In genomic region chr19:11818199-11819142, GRCm38 (mm10) we compare ENCODE assay signal across 8 mouse cellular contexts. TPM values are rescaled to one million over a fixed set of nuclear protein-coding genes. Genes with fewer than 3 reads are reported as not detected.
DNase-seq lines count a peak whose midpoint lies in the region; ATAC-seq and TF ChIP-seq lines count a peak whose summit lies in the region.

No protein-coding gene starts in this region.

- no peaks in the 10 kb centered on the region for H3K9me3 ChIP-seq in intestine, embryonic 14.5 days (ENCODE audit: control insufficient read depth, low read length)
- H3K9me3 ChIP-seq in megakaryocyte, embryonic 14.5 days: peaks cover 4% of the 10 kb centered on the region; the same call in 1 of the 2 replicates

- TF ChIP-seq POLR2A in cortical plate, adult 2 months (IDR thresholded peaks at IDR 0.05; ENCODE audit: extremely low read depth, insufficient read depth, low read length): no peak

- no peak for TF ChIP-seq CTCF in cortical plate, adult 2 months (IDR thresholded peaks at IDR 0.05; ENCODE audit: extremely low read depth, insufficient read depth, low read length)

- ATAC-seq in intestine, embryonic 14.5 days (replicated peaks; ENCODE audit: low FRiP score, low TSS enrichment, low read depth): peak; percentile 90
- ATAC-seq in erythroid progenitor cell, adult 5-6 weeks (replicated peaks; ENCODE audit: low FRiP score, poor library complexity, severe bottlenecking): no peak

- peak overlapping the region; percentile 93 for H3K4me2 ChIP-seq in intestine, embryonic 14.5 days (ENCODE audit: low read length)

- H3K36me3 ChIP-seq in intestine, embryonic 14.5 days (ENCODE audit: control insufficient read depth, insufficient read depth, low read length): no peaks in the 10 kb centered on the region
- no peaks in the 10 kb centered on the region for H3K36me3 ChIP-seq in megakaryocyte, embryonic 14.5 days (replicated peaks; ENCODE audit: low read length)

- H3K4me1 ChIP-seq in cortical plate, adult 2 months (ENCODE audit: control insufficient read depth, insufficient read depth, low read length): peaks cover 4% of the 10 kb centered on the region; the same call in 1 of the 2 replicates
- H3K4me1 ChIP-seq in intestine, embryonic 14.5 days (replicated peaks; ENCODE audit: control insufficient read depth, insufficient read depth, low read length): 0 out of 2 replicates have a peak, but pooled peaks cover 3% of the 10 kb centered on the region
- peaks cover 36% of the 10 kb centered on the region for H3K4me1 ChIP-seq in megakaryocyte, embryonic 14.5 days

- peak overlapping the region; percentile 92 for H3K27ac ChIP-seq in cortical plate, adult 2 months (ENCODE audit: insufficient read depth, low read length)
- H3K27ac ChIP-seq in intestine, embryonic 14.5 days (ENCODE audit: low read depth): peak overlapping the region; percentile 67

- intact Hi-C loops in gastrocnemius, postnatal 36 days (cut with DNase I): loop anchor here (5.0 kb wide), 1 partner anchor 41 kb away; no protein-coding TSS in a partner anchor
- intact Hi-C loops in left cerebral cortex, postnatal 25 days (cut with DNase I): loop anchor here (1.0 to 2.0 kb wide), 3 partner anchors 42 to 188 kb away; partner anchors contain the start of gene Patl1

- peak overlapping the region; percentile 61 for H3K4me3 ChIP-seq in cortical plate, adult 2 months (ENCODE audit: insufficient read depth, low read length)
- peak overlapping the region; percentile 64 for H3K4me3 ChIP-seq in intestine, embryonic 14.5 days (ENCODE audit: low read depth, low read length)
- peak overlapping the region; percentile 89 for H3K4me3 ChIP-seq in megakaryocyte, embryonic 14.5 days (replicated peaks)

- H3K27me3 ChIP-seq in intestine, embryonic 14.5 days (replicated peaks; ENCODE audit: control insufficient read depth, insufficient read depth, low read length): 0 out of 2 replicates have a peak, but pooled peaks cover 6% of the 10 kb centered on the region
- peaks cover 66% of the 10 kb centered on the region for H3K27me3 ChIP-seq in megakaryocyte, embryonic 14.5 days (replicated peaks)

- WGBS in intestine, embryonic 14.5 days: under 1% methylated on average over 59 of the region's 83 CpGs

- peak overlapping the region; percentile 72 for H3K9ac ChIP-seq in intestine, embryonic 14.5 days (ENCODE audit: low read length)

- DNase-seq in adrenal gland, postnatal 14 days: peak; percentile 77
- peak; percentile 28 to 32 for DNase-seq in gastrocnemius, postnatal 36 days
- peak; percentile 82 for DNase-seq in intestine, embryonic 14.5 days (ENCODE audit: low spot score)
- peak; percentile 48 to 57 for DNase-seq in left cerebral cortex, postnatal 25 days (ENCODE audit: low spot score in 2 of 2)
- DNase-seq in right cerebral cortex, postnatal 10 days (ENCODE audit: low spot score in 2 of 2): peak; percentile 40 to 48

RNA-seq across cellular contexts. Expression of gene Stx3, which starts 0.7 kb away (rescaled TPM):
- total RNA-seq in adrenal gland, postnatal 14 days (2021): 8.0 and 10.1 TPM in 2 replicates
- polyA plus RNA-seq in cortical plate, adult 2 months (2012; rRNA removed): 46.4 and 56.4 TPM in 2 replicates
- 1 to 10 TPM; 1.4 to 2.7 TPM for total RNA-seq in gastrocnemius, postnatal 36 days (2021)
- polyA plus RNA-seq in intestine, embryonic 14.5 days (2014; fragmentation: Nextera tagmentation; extraction: Ambion mirVana): 28.4 and 30.0 TPM in 2 replicates
- total RNA-seq in left cerebral cortex, postnatal 25 days (2021): 10 to 100 TPM; 20.9 to 21.6 TPM
- 2.6 TPM in 1 of 2 replicates, not detected in the other for polyA plus RNA-seq in megakaryocyte, embryonic 14.5 days (2012; ENCODE audit: insufficient read depth, low replicate concordance)
- 2.2 TPM in 1 of 2 replicates, not detected in the other for total RNA-seq in erythroid progenitor cell, adult 5-6 weeks (2015; ENCODE audit: low replicate concordance)
- 0.39 and 6.0 TPM in 2 replicates for total RNA-seq in erythroid progenitor cell, adult 5-6 weeks (2017; ENCODE audit: low replicate concordance)

RNA-seq across cellular contexts. Expression of gene Olfr1417, which starts 20.5 kb away (rescaled TPM):
- not detected in 2 replicates for total RNA-seq in adrenal gland, postnatal 14 days (2021)
- polyA plus RNA-seq in cortical plate, adult 2 months (2012; rRNA removed): not detected in 2 replicates
- not detected for total RNA-seq in gastrocnemius, postnatal 36 days (2021)
- 0.12 TPM in 1 of 2 replicates, not detected in the other for polyA plus RNA-seq in intestine, embryonic 14.5 days (2014; fragmentation: Nextera tagmentation; extraction: Ambion mirVana)
- not detected for total RNA-seq in left cerebral cortex, postnatal 25 days (2021)
- not detected in 2 replicates for polyA plus RNA-seq in megakaryocyte, embryonic 14.5 days (2012; ENCODE audit: insufficient read depth, low replicate concordance)
- total RNA-seq in erythroid progenitor cell, adult 5-6 weeks (2015; ENCODE audit: low replicate concordance): not detected in 2 replicates
- not detected in 2 replicates for total RNA-seq in erythroid progenitor cell, adult 5-6 weeks (2017; ENCODE audit: low replicate concordance)

RNA-seq across cellular contexts. Expression of gene Olfr1418, which starts 42.4 kb away (rescaled TPM):
- not detected in 2 replicates for total RNA-seq in adrenal gland, postnatal 14 days (2021)
- polyA plus RNA-seq in cortical plate, adult 2 months (2012; rRNA removed): not detected in 2 replicates
- total RNA-seq in gastrocnemius, postnatal 36 days (2021): not detected
- not detected in 2 replicates for polyA plus RNA-seq in intestine, embryonic 14.5 days (2014; fragmentation: Nextera tagmentation; extraction: Ambion mirVana)
- total RNA-seq in left cerebral cortex, postnatal 25 days (2021): not detected
- not detected in 2 replicates for polyA plus RNA-seq in megakaryocyte, embryonic 14.5 days (2012; ENCODE audit: insufficient read depth, low replicate concordance)
- total RNA-seq in erythroid progenitor cell, adult 5-6 weeks (2015; ENCODE audit: low replicate concordance): not detected in 2 replicates
- not detected in 2 replicates for total RNA-seq in erythroid progenitor cell, adult 5-6 weeks (2017; ENCODE audit: low replicate concordance)

RNA-seq across cellular contexts. Expression of gene Mrpl16, which starts 48.3 kb away (rescaled TPM):
- total RNA-seq in adrenal gland, postnatal 14 days (2021): 76.5 and 79.8 TPM in 2 replicates
- polyA plus RNA-seq in cortical plate, adult 2 months (2012; rRNA removed): 38.9 and 39.5 TPM in 2 replicates
- total RNA-seq in gastrocnemius, postnatal 36 days (2021): 10 to 100 TPM; 53.3 to 55.3 TPM
- 67.1 and 67.8 TPM in 2 replicates for polyA plus RNA-seq in intestine, embryonic 14.5 days (2014; fragmentation: Nextera tagmentation; extraction: Ambion mirVana)
- 10 to 100 TPM; 38.4 to 39.8 TPM for total RNA-seq in left cerebral cortex, postnatal 25 days (2021)
- polyA plus RNA-seq in megakaryocyte, embryonic 14.5 days (2012; ENCODE audit: insufficient read depth, low replicate concordance): 10.5 TPM in 1 of 2 replicates, not detected in the other
- total RNA-seq in erythroid progenitor cell, adult 5-6 weeks (2015; ENCODE audit: low replicate concordance): 19.8 and 21.0 TPM in 2 replicates
- 6.8 and 22.5 TPM in 2 replicates for total RNA-seq in erythroid progenitor cell, adult 5-6 weeks (2017; ENCODE audit: low replicate concordance)

RNA-seq across cellular contexts. Expression of gene Olfr1419, which starts 56.4 kb away (rescaled TPM):
- total RNA-seq in adrenal gland, postnatal 14 days (2021): not detected in 2 replicates
- polyA plus RNA-seq in cortical plate, adult 2 months (2012; rRNA removed): 0.13 and 0.15 TPM in 2 replicates
- total RNA-seq in gastrocnemius, postnatal 36 days (2021): not detected
- polyA plus RNA-seq in intestine, embryonic 14.5 days (2014; fragmentation: Nextera tagmentation; extraction: Ambion mirVana): not detected in 2 replicates
- not detected for total RNA-seq in left cerebral cortex, postnatal 25 days (2021)
- not detected in 2 replicates for polyA plus RNA-seq in megakaryocyte, embryonic 14.5 days (2012; ENCODE audit: insufficient read depth, low replicate concordance)
- total RNA-seq in erythroid progenitor cell, adult 5-6 weeks (2015; ENCODE audit: low replicate concordance): not detected in 2 replicates
- total RNA-seq in erythroid progenitor cell, adult 5-6 weeks (2017; ENCODE audit: low replicate concordance): not detected in 2 replicates

Comparison
In these comparisons a context has a peak if more than half of its experiments do, and no peak if none do; other contexts are left out.
1. DNase-seq: peak in every context shown above with its lines; median percentile 82 in intestine, embryonic 14.5 days; 77 in adrenal gland, postnatal 14 days; 52 in left cerebral cortex, postnatal 25 days; 44 in right cerebral cortex, postnatal 10 days; 30 in gastrocnemius, postnatal 36 days.